Mouse (Mus musculus) frontal cortex, adult (tissue): ENCODE data around the gene Adamtsl1.

ENCODE experiments used
- ATAC-seq: cut with Nextera tagmentation; 2 replicates; pipeline ENCODE4 v1.9.2; 2017; ENCODE audit warnings: mild to moderate bottlenecking, moderate library complexity, mixed read lengths; ENCODE audit not compliant: low TSS enrichment

Gene Adamtsl1

DNA sequence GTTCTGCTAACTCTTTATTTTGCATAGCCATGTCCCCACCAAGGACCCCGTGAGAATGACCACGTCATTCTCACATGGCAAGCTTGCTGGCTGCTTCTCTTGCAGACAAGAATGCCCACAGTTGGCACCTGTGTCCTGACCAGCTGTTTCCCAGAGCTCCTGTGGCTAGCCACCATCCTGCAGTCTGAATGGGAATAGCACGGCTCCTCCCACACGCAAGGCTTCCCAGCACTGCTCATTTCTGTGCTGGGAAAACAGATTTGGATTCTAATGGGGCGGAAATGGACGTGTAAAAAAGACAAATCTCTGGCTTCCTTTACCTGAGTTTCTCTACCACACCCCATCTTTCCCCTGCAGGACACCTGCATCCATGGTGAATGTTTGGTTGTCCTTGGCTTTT is 531.9 kb downstream of the Adamtsl1 start:
- peak; percentile 88 for ATAC-seq

DNA sequence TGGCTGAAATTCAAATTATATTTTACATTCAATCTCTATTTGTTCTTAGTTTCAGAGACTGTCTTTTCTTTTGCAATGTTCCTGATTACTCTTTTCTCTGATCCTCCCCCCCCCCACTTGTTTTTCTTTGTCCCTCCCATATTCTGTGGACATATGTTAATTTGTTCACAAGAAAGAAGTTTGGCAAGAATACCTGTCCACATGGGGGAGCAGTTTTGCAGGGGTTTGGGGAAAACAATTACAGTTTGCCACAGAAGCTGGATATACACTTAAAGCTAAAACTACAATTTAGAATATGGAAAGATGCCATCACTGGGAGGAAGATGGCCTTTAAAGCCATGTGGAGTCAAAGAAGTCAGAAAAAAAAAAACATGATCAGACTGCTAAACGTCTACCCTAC is 532.9 kb downstream of the Adamtsl1 start:
- no peak for ATAC-seq

DNA sequence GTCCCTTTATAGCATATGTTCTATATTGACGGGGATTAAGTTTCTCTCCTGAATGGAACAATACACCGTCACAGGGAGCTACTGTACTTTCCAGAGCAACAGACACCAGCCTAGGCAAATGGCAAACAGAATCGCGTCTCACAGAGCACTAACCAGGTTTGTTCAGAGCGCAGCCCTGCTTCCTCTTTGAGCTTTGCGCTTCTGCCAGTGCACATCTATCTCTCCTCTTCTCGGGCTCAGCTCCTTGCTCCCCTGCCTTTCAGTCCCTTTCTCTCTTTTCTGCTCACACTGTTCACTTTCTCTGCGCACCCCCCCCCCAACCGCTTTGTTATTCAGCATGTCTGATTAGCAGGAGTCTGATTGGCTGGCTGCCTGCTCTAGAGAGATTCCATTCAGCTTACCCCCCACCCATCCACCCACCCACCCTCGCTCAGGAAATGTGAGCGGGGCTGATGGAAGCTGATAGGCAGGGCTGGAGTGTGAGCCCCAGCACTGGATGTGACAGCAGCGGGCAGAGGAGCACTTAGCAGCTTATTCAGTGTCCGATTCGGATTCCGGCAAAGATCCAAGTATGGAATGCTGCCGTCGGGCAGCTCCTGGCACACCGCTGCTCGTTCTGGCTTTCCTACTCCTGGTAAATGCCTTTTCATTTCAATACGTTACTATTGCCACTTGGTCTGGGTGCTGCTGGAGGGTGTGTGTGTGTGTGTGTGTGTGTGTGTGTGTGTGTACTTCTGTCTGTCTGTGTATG is 539.7 kb downstream of the Adamtsl1 start:
- ATAC-seq = peak; percentile 89

DNA sequence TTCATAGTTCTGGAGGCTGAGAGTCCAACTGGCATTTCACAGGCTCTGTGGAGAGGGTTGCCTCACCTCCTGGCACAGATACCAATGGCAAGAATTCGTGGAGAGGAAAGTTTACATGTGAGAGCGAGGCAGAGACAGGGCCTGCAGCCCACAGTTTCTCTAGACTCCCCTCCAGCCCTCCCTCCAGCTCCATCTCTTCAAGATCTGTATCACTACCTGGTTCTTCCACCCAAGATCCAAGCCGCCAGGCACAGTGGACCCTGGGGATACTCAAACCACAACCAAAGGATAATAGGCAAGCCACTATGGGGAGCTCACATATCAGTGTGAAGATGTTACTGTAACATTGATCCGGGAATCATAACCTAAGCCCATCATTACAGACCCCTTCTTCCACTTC is 546.6 kb downstream of the Adamtsl1 start:
- ATAC-seq = no peak

DNA sequence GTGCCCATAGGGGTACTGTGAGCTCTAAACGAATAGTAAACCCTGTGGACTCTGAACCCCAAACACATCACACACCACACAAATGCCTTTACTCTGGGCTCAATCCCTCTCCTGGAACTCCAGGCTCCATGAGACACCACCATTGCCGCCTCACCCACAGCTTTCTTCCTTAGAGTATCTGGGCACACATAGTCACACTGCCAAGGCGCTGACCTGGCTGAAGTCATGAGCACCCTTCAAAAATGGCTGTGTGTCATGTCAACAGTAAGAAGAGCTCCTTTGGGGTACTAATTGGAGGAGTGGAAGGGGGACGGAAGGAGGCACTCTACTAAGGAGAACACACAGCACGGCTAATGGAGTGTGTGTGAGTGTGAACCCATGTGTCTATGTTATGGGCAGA is 554.4 kb downstream of the Adamtsl1 start:
- no peak for ATAC-seq

DNA sequence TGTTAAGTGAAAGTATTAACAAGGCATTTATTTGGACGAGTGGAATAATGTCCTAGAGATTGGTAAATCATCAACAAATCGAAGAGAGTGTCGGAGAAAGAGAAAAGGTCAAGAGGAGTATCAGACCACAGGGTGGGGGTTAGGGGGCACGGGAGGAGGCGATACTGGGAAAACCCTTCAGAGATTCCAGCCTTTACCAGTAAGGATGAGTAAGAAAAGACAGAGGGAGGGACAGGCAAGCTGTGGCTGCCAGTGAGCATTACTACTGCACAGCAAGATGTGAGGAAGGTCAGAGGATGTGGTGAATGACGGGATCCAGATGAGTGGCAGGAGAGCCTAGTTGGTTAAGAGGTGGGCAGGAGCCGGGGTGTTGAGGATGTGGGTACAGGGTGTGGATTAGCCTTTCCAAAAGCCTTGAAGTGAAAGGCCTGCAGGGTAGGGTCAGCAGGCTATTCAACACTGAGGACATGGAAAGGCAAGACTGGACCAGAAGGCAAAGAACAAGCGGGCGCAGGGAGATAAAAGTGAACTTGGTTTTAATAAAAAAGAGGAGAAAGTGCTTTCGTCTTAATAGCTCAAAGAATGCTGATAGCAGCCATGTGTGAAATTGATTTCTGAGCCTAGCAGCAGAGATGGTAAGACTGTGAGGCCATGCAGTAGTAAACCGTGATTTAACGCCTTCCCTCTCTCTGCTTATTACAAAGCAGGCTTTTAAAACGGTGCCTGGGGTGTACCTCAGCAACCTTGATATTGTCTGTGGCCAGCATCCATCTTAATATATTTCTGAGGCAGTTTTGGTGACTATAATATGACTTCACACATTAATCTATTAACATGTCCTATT is 555.1 kb downstream of the Adamtsl1 start:
- no peak for ATAC-seq

DNA sequence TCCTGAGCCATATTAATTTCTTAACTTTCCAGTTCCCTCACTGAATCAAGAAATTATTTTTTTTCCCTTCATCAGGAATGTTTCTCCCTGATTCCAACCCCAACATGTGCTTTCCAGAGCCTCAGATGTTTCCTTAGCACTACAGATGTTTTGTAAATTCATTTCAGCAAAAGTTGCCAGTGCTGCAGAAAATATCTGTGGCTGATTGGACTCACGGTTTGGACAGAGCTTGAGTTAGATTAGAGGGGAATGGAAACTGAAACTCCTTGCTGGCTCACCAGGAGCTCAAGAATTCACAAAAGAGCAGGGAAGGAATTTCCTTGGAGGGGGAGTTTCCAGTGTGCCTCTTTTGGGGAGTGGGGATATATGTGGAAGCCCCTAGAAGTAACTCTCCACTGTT is 560.9 kb downstream of the Adamtsl1 start:
- no peak for ATAC-seq

DNA sequence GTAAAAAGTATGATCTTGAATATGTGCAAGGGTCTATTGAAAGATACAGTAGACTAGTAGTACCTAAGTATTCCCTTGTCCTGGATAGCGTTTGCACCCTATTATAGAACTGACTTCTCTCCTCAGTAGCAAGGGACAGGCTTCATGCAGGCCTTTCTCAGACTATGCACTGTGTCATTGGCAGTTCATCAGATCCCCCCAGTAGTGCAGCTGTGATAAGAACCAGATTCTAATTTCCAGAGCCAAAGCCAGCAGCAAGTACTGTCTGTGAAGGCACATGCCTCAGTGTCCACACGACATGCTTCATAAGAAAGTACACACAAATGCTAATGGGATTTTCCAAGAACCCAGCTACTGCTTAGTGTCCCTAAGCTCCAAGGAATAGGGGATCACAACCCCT is 563.4 kb downstream of the Adamtsl1 start:
- no peak for ATAC-seq

DNA sequence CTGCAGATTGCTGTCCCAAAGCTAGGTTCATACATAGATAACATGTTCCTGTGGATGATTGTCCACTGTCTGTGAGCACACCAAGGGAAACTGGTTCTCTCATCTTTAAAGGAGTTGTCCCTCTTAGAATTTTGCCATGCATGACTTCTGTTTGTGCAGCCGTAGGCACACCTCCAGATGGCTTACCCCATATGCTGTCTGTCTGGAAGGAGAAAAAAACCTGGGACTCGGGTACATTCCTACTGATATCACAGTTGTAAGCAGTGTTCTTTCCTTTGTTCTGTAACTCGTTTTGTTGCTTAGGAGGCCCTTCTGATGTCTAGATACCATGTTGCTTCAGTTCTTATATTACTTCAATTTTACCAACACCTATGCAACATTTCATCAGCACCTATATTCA is 563.9 kb downstream of the Adamtsl1 start:
- ATAC-seq = peak; percentile 82

DNA sequence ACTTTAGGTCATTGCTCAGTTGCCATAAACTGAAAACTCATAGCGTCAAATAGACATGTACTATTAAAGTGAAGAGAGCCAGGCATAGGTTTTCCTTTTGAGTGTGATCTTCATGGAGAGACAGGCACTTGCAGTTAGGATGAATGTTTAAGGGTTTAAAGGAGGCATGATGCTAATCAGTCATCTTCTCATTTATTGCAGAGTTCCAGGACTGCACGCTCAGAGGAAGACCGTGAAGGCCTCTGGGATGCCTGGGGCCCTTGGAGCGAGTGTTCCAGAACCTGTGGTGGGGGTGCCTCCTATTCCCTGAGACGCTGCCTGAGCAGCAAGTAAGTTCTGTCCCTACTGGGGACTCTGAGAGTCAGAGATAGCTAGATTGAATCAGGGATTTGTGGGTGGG is 573.5 kb downstream of the Adamtsl1 start:
- ATAC-seq = no peak

DNA sequence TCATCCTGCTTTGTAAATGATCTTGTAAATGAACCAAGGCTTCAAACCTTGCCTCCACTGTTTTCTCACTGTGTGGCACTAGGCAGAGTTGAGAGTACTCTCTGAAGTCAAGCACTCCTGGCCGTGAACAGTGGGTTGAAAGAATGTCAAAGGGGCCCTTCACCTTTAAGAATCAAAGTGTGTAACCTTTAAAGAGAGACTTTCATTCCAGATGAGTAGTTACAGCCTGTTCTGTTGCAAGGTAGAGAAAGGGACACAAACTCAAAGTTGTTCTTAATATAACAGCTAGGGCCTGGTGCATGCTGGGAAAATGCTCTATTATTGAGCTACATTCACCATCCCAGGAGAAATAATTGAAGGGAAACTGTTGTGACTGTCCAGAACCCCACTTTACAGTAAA is 589.2 kb downstream of the Adamtsl1 start:
- no peak for ATAC-seq

DNA sequence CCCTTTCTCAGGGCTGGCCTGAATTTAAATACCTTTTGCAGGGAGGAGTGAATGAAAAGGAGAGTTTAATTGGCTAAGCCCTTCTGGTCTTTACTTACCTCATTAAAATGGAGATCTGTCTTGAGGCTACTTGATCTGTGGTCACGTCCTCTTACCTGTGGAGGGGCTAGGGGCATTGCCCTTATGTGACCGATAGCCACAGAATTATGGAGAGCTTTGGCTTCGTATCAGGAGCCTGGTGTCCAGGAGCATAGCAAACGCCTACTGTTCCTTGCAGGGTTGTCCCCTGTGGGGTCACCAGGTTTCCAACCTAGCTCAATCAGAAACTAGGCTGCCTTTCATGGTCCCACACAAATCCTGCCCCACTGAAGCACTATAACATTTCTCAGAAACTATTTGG is 594.4 kb downstream of the Adamtsl1 start:
- no peak for ATAC-seq

DNA sequence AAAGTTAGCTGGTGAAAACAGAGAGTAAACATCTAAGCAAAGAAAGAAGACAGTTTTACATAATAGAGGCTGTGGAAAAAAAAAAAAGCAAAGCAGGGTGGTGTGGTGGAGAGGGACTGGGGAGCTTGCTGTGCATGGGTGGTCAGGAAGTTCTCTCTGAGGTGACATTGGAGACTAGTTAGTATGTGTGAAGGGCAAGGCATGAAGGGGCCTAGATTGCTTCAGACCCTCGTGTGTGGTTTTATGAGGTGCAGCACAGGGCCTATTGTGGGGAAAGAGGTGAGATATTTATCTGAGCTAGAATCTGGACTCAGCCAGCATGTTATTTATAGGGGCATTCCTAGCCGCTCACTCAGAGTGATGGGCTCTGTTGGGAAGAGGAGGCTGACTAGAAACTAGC is 605.1 kb downstream of the Adamtsl1 start:
- peak; percentile 88 for ATAC-seq

DNA sequence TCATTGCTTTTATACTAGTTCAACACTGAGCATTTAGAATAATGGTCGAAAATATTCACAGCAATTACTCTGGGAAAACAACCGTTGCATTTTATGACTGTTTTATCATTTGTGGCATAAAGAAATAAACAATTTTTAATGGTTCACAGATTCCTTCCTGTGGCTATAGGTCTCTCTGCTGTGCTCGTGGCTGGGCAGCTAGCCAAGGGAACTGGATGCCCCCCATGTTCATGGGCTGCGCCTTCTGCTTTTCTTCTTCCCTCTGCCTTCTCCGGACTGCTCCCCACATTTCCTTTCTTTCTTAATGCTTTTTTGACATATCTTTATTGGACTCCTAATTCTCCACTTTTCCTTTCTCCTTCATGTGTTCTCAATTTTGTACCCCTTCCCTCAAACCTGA is 608.5 kb downstream of the Adamtsl1 start:
- ATAC-seq = no peak

DNA sequence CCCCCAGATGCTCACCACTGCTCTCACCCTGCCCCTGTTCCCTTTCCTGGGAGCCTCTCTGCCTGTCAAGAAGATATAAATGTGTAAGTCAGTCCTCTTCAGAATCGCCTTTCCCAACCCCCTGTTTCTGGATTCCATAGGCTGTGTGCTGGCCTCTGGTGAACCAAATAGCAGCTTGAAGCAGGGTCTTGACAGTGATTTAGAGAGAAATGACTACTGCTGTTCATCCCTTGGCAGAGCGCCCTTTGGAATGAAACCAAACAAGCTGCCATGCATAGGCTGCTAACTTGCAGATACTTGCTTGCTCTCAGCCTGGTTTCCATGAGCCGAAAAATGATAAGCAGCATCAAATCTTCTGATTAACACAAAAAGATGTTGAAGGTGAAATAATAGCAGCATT is 610.4 kb downstream of the Adamtsl1 start:
- ATAC-seq = peak; percentile 62

DNA sequence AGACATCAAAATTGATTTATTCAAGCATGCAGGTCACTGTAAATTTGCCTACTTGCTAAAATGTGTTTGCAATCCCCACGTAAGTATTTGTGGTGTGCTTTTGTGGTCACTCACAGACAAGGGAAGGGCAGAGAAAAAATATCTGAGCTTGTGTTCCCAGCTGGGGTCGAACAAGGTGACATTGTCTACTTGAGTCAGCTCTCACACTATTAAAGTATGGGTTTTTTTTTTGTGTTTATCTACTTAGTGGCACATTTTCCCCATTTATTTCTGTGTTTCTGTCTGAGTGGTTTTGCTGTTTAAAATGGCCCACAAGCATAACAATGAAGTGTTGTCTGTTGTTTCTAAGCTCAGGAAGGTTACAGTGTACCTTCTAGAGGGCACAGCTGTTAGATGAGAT is 612.7 kb downstream of the Adamtsl1 start:
- no peak for ATAC-seq

DNA sequence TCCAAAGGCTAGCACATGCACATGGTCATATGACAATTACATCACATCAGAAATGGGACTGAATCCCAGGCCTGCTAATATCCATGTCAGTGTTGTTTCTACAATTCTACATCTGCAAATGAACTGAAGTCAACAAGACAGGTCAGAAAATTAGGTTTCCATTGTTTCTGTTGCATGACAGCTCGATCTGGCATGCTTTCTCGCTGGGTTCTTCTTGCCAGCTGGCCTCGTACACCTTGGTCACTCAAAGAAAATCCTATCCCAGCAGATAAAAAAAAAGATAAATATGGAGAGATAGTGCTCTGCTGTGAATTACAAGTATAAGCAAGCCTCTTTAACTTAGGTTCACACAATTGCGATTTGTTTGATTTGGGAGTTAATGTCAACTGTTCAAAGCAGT is 644.6 kb downstream of the Adamtsl1 start:
- ATAC-seq = no peak

DNA sequence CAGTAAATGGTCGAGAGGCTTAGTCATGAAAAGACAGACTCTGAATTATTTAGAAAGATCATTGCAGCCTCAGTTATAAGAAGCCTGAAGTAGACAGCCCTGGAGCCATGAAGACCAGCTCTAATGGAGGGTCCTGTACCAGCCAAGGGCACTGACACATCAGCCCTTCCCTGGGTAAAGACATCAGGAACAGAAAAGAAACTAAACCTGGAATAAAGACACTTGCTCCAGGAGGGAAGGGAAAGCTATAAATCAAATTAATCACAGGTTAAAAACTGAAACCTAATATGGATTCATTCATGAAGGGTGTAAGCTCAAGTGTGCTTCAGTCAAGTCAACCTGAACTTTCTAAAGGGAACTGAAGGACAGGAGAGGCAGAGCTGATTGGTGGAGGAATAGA is 645.4 kb downstream of the Adamtsl1 start:
- ATAC-seq = no peak

DNA sequence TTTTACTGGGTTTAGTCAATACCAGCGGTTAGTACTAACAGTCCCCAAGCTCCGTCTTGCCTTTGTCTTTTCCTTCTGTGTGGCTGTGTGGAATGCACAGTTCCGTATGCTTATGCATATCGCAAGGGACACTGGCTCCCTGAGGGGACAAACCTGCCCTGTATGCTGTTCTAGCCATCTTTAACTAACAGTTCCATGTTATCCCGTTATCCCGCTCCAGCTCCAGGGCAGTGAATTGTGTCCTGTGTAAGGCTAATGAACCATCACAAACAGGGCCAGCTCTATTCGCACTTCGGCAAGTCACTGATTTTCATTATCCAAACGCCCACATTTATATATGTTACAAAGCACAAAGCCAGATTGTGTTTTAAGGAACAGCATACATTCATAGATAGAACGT is 656.8 kb downstream of the Adamtsl1 start:
- no peak for ATAC-seq

DNA sequence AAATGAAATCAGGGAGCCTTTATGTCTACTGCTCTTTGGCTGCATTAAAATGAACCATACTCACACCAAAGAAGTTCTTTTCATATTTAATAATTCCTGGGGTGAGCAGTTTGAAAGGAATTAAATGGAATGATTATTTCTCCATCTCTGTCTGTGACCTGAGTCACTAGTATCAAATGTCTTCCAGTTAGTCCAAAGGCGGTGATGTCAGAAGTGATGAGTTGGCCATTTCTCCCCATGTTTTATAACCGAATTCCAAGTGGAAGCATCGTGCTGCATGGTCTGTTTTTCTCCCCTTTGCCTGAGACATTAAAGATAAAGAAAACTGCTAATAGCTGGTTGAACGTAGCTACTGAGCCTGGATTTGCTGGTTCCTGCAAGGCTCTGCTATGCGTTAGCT is 657.5 kb downstream of the Adamtsl1 start:
- no peak for ATAC-seq

DNA sequence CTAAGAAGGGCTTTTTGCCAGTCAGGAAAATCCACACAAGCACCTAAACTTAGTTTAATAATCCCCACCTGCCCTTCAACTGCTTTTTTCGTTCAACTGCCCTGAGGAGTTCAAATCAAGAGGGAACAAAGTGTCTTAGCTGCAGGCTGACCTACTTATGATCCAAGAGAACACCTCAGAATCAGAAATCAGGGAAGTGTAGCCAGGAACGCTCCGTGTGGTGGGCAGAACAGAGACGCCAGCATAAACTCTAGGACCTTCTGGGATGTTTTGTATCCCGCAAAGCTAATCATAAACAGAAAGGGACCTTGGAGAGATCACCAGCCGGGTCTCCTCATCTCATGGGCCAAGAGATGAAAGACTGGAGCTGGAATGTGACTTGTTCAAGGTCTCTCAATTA is 663.5 kb downstream of the Adamtsl1 start:
- no peak for ATAC-seq

DNA sequence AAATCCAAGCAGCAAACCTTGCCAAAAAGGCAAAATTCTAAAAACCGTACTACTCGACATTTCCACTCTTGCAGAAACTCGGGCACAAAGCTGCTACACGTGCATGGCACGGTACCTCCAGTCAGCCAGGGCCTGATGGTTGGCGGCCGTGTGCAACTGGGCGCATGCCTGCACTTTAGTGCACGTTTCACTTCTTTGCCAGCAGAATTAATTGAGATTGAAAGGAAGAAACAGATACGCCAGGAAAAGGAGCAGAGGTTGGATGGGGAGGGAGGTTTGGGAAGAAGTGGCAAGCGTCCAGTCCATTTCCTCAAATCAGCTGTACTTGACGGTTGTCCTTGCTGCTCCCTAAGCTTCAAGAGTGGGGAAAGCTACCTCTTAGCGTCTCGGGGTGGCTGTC is 664.1 kb downstream of the Adamtsl1 start:
- no peak for ATAC-seq

DNA sequence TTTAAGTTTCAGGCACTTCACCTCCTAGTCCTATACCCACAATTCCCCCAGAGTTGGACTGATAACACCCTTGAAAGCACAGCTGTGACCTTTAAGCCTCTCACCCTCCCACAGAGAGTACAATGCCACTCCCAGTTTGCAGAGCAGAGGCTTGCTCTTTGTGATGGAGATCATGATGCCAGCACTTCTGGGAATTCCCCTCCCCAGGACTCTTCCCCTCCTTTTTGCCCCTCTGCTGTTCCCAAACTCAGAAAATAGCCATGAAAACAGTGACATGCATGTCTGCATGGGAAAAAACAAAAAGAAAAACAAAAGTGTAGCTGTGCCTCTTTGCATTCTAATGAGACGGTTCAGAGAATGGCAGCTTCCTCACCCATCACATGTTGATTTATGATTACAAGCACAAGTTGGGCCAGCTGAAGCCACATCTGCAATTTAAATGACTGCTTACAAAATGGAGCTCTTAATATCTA is 669.8 kb downstream of the Adamtsl1 start:
- ATAC-seq = peak; percentile 47; the same call in 1 of the 2 replicates
